Mouse (Mus musculus): ENCODE data around the gene Dmrta2. TPM values are rescaled to one million over a fixed set of nuclear protein-coding genes. Genes with fewer than 3 reads are reported as not detected.

Gene Dmrta2
- polyA plus RNA-seq (2012; rRNA removed), result 0.51 and 0.93 TPM in 2 replicates

- Histone ChIP-seq H3K4me1 (ENCODE audit: control insufficient read depth, insufficient read depth, insufficient read length, low read length) (peaks cover 21% of the 10 kb centered on the region), H3K27ac (ENCODE audit: insufficient read depth, low read depth, low read length) (no peak within 1 kb of the TSS), H3K4me3 (ENCODE audit: low read depth, low read length) (peak within 1 kb of the TSS; percentile 44), H3K36me3 (ENCODE audit: control insufficient read depth, insufficient read depth, low read length) (no peaks in the 10 kb centered on the region), H3K27me3 (ENCODE audit: control insufficient read depth, insufficient read depth, low read length) (peaks cover 90% of the 10 kb centered on the region)
- WGBS, result 2% methylated on average over 64 of the region's 64 CpGs
- TF ChIP-seq CTCF (IDR thresholded peaks at IDR 0.05; ENCODE audit: extremely low read depth, insufficient read length, insufficient replicate concordance, low read depth, low read length) (no peak), POLR2A (IDR thresholded peaks at IDR 0.05; ENCODE audit: low read depth, low read length) (no peak)
Observed at GRCm38 (mm10) chr4:109977148-109978067, at the start of gene Dmrta2. Dmrta2 (plus strand) TSS chr4:109978053.

GRCm38 (mm10) chr4:109929058-109929457 is 48.8 kb upstream of the Dmrta2 start:
- 95% methylated on average over 1 of the region's 1 CpGs for WGBS
- Histone ChIP-seq H3K27ac (ENCODE audit: insufficient read depth, low read depth, low read length) (no peak overlapping the region), H3K4me1 (ENCODE audit: control insufficient read depth, insufficient read depth, insufficient read length, low read length) (no peaks in the 10 kb centered on the region), H3K27me3 (ENCODE audit: control insufficient read depth, insufficient read depth, low read length) (no peaks in the 10 kb centered on the region), H3K4me3 (ENCODE audit: low read depth, low read length) (no peak overlapping the region), H3K36me3 (ENCODE audit: control insufficient read depth, insufficient read depth, low read length) (peaks cover 15% of the 10 kb centered on the region)
- TF ChIP-seq POLR2A (IDR thresholded peaks at IDR 0.05; ENCODE audit: low read depth, low read length) (no peak), CTCF (IDR thresholded peaks at IDR 0.05; ENCODE audit: extremely low read depth, insufficient read length, insufficient replicate concordance, low read depth, low read length) (no peak)

- H3K4me3 ChIP-seq (ENCODE audit: low read depth, low read length), result no peak overlapping the region
- H3K27me3 ChIP-seq (ENCODE audit: control insufficient read depth, insufficient read depth, low read length), result no peaks in the 10 kb centered on the region
- TF ChIP-seq CTCF (IDR thresholded peaks at IDR 0.05; ENCODE audit: extremely low read depth, insufficient read length, insufficient replicate concordance, low read depth, low read length) (peak; percentile 33; the same call in 1 of the 2 replicates), POLR2A (IDR thresholded peaks at IDR 0.05; ENCODE audit: low read depth, low read length) (no peak)
- H3K4me1 ChIP-seq (ENCODE audit: control insufficient read depth, insufficient read depth, insufficient read length, low read length), result no peaks in the 10 kb centered on the region
- 100% methylated on average over 1 of the region's 1 CpGs for WGBS
- no peak overlapping the region for H3K27ac ChIP-seq (ENCODE audit: insufficient read depth, low read depth, low read length)
- peaks cover 17% of the 10 kb centered on the region for H3K36me3 ChIP-seq (ENCODE audit: control insufficient read depth, insufficient read depth, low read length)
Observed at GRCm38 (mm10) chr4:109930445-109930844, 47.4 kb upstream of the Dmrta2 start.

- peaks cover 18% of the 10 kb centered on the region for H3K36me3 ChIP-seq (ENCODE audit: control insufficient read depth, insufficient read depth, low read length)
- no peaks in the 10 kb centered on the region for H3K4me1 ChIP-seq (ENCODE audit: control insufficient read depth, insufficient read depth, insufficient read length, low read length)
- TF ChIP-seq CTCF (IDR thresholded peaks at IDR 0.05; ENCODE audit: extremely low read depth, insufficient read length, insufficient replicate concordance, low read depth, low read length) (no peak), POLR2A (IDR thresholded peaks at IDR 0.05; ENCODE audit: low read depth, low read length) (no peak)
- H3K4me3 ChIP-seq (ENCODE audit: low read depth, low read length), result no peak overlapping the region
- H3K27me3 ChIP-seq (ENCODE audit: control insufficient read depth, insufficient read depth, low read length), result no peaks in the 10 kb centered on the region
- 100% methylated on average over 1 of the region's 1 CpGs for WGBS
- H3K27ac ChIP-seq (ENCODE audit: insufficient read depth, low read depth, low read length), result no peak overlapping the region
Observed at GRCm38 (mm10) chr4:109930935-109931334, 46.9 kb upstream of the Dmrta2 start.

GRCm38 (mm10) chr4:109936557-109936956 is 41.3 kb upstream of the Dmrta2 start:
- H3K4me3 ChIP-seq (ENCODE audit: low read depth, low read length), result no peak overlapping the region
- no peaks in the 10 kb centered on the region for H3K27me3 ChIP-seq (ENCODE audit: control insufficient read depth, insufficient read depth, low read length)
- TF ChIP-seq CTCF (IDR thresholded peaks at IDR 0.05; ENCODE audit: extremely low read depth, insufficient read length, insufficient replicate concordance, low read depth, low read length), result no peak
- no peak for TF ChIP-seq POLR2A (IDR thresholded peaks at IDR 0.05; ENCODE audit: low read depth, low read length)
- no peak overlapping the region for H3K27ac ChIP-seq (ENCODE audit: insufficient read depth, low read depth, low read length)
- peaks cover 18% of the 10 kb centered on the region for H3K36me3 ChIP-seq (ENCODE audit: control insufficient read depth, insufficient read depth, low read length)
- peaks cover 8% of the 10 kb centered on the region; the same call in 1 of the 2 replicates for H3K4me1 ChIP-seq (ENCODE audit: control insufficient read depth, insufficient read depth, insufficient read length, low read length)
- 93% methylated on average over 3 of the region's 3 CpGs for WGBS

- H3K4me3 ChIP-seq (ENCODE audit: low read depth, low read length), result no peak overlapping the region
- peaks cover 8% of the 10 kb centered on the region; the same call in 1 of the 2 replicates for H3K4me1 ChIP-seq (ENCODE audit: control insufficient read depth, insufficient read depth, insufficient read length, low read length)
Observed at GRCm38 (mm10) chr4:109939291-109939690, 38.6 kb upstream of the Dmrta2 start.

GRCm38 (mm10) chr4:109945554-109945953 is 32.3 kb upstream of the Dmrta2 start:
- Histone ChIP-seq H3K4me3 (ENCODE audit: low read depth, low read length) (no peak overlapping the region), H3K27me3 (ENCODE audit: control insufficient read depth, insufficient read depth, low read length) (no peaks in the 10 kb centered on the region), H3K27ac (ENCODE audit: insufficient read depth, low read depth, low read length) (no peak overlapping the region), H3K36me3 (ENCODE audit: control insufficient read depth, insufficient read depth, low read length) (peaks cover 8% of the 10 kb centered on the region), H3K4me1 (ENCODE audit: control insufficient read depth, insufficient read depth, insufficient read length, low read length) (peaks cover 1% of the 10 kb centered on the region; the same call in 1 of the 2 replicates)
- 91% methylated on average over 1 of the region's 1 CpGs for WGBS
- TF ChIP-seq CTCF (IDR thresholded peaks at IDR 0.05; ENCODE audit: extremely low read depth, insufficient read length, insufficient replicate concordance, low read depth, low read length), result no peak
- TF ChIP-seq POLR2A (IDR thresholded peaks at IDR 0.05; ENCODE audit: low read depth, low read length), result no peak

More at GRCm38 (mm10) chr4:109939291-109939690, 38.6 kb upstream of the Dmrta2 start:
- TF ChIP-seq POLR2A (IDR thresholded peaks at IDR 0.05; ENCODE audit: low read depth, low read length) (no peak), CTCF (IDR thresholded peaks at IDR 0.05; ENCODE audit: extremely low read depth, insufficient read length, insufficient replicate concordance, low read depth, low read length) (no peak)
- Histone ChIP-seq H3K27me3 (ENCODE audit: control insufficient read depth, insufficient read depth, low read length) (no peaks in the 10 kb centered on the region), H3K36me3 (ENCODE audit: control insufficient read depth, insufficient read depth, low read length) (peaks cover 17% of the 10 kb centered on the region), H3K27ac (ENCODE audit: insufficient read depth, low read depth, low read length) (peak overlapping the region; percentile 63; the same call in 1 of the 2 replicates)

Measured in small intestine, adult 2 months (tissue).